Mouse (Mus musculus) hindbrain, embryonic 11.5 days (tissue): ENCODE data around the gene Ctdsp2. TPM values are rescaled to one million over a fixed set of nuclear protein-coding genes. Genes with fewer than 3 reads are reported as not detected.

Source experiments
- ATAC-seq: fragments of 200-750 bp; cut with Nextera tagmentation; 2 replicates; pipeline ENCODE4 v1.8.0; 2017; ENCODE audit warnings: mild to moderate bottlenecking, moderate TSS enrichment, moderate library complexity; ENCODE audit not compliant: low FRiP score
- DNase-seq: peaks from one replicate; pipeline ENCODE4 v3.0.0-alpha.2; 2015; ENCODE audit warnings: low spot score
- H3K27ac ChIP-seq: fragments of 300-500 bp; sonication (generic); 2 replicates; pipeline ENCODE4 v1.5.1; 2014; ENCODE audit warnings: mild to moderate bottlenecking, low read depth, low read length
- H3K27me3 ChIP-seq: fragments of 300-500 bp; sonication (generic); 2 replicates; pipeline ENCODE4 v1.6.1; 2014; ENCODE audit warnings: mild to moderate bottlenecking, low read length, moderate library complexity, mixed read lengths; ENCODE audit not compliant: control insufficient read depth, insufficient read depth
- H3K36me3 ChIP-seq: fragments of 300-500 bp; sonication (generic); 2 replicates; pipeline ENCODE4 v1.6.1; 2014; ENCODE audit warnings: mild to moderate bottlenecking, low read length, moderate library complexity, mixed read lengths; ENCODE audit not compliant: control insufficient read depth, insufficient read depth
- H3K4me1 ChIP-seq: fragments of 300-500 bp; sonication (generic); replicated peaks from 2 replicates; pipeline ENCODE4 v1.6.1; 2014; ENCODE audit warnings: low read length, mixed read lengths; ENCODE audit not compliant: control insufficient read depth, insufficient read depth
- H3K4me2 ChIP-seq: fragments of 300-500 bp; sonication (generic); replicated peaks from 2 replicates; pipeline ENCODE4 v1.6.1; 2014; ENCODE audit warnings: mild to moderate bottlenecking, low read depth, low read length
- H3K4me3 ChIP-seq: fragments of 300-500 bp; sonication (generic); 2 replicates; pipeline ENCODE4 v1.5.1; 2014; ENCODE audit warnings: low read depth, low read length
- H3K9ac ChIP-seq: fragments of 300-500 bp; sonication (generic); 2 replicates; pipeline ENCODE4 v1.6.1; 2014; ENCODE audit warnings: low read depth, low read length
- H3K9me3 ChIP-seq: fragments of 300-500 bp; sonication (generic); 2 replicates; pipeline ENCODE4 v1.6.1; 2016; ENCODE audit warnings: low read length; ENCODE audit not compliant: control insufficient read depth
- WGBS: fragments of 180-500 bp; shearing (Covaris S2); extraction: QIAGEN DNeasy Blood & Tissue Kit; methylation state at CpG from one replicate; pipeline ENCODE4 v1.1.7; 2014; 5-methylcytosine and 5-hydroxymethylcytosine counted together
- polyA plus RNA-seq: library from polyadenylated mRNA; unstranded; fragments of >200 nt; fragmentation: Nextera tagmentation; extraction: Ambion mirVana; gene quantifications from 2 replicates; pipeline ENCODE4 v1.2.1, GENCODE M21; 2014

Ctdsp2 gene
- polyA plus RNA-seq, 1 experiment from 2014 or later: 40.3 TPM

- DNase-seq (no peak), ATAC-seq (no peak; the same call in 1 of the 2 replicates)
- Histone ChIP-seq H3K36me3 (no peaks in the 10 kb centered on the region), H3K9me3 (no peaks in the 10 kb centered on the region), H3K27me3 (no peaks in the 10 kb centered on the region), H3K4me3 (no peak overlapping the region), H3K4me1 (no peaks in the 10 kb centered on the region), H3K4me2 (no peak overlapping the region), H3K9ac (no peak overlapping the region), H3K27ac (no peak overlapping the region)
- 64% methylated on average over 18 of the region's 18 CpGs for WGBS
Observed at GRCm38 (mm10) chr10:126935556-126936381, 42.7 kb upstream of the Ctdsp2 start.

GRCm38 (mm10) chr10:126940949-126941348 is 37.6 kb upstream of the Ctdsp2 start:
- WGBS: 76% methylated on average over 7 of the region's 7 CpGs

GRCm38 (mm10) chr10:126945531-126945930 is 33.0 kb upstream of the Ctdsp2 start:
- no peak overlapping the region for H3K4me3 ChIP-seq
- no peak overlapping the region for H3K27ac ChIP-seq
- H3K9ac ChIP-seq: no peak overlapping the region
- peaks cover 4% of the 10 kb centered on the region for H3K27me3 ChIP-seq
- WGBS: 91% methylated on average over 5 of the region's 5 CpGs
- no peak for ATAC-seq
- no peaks in the 10 kb centered on the region for H3K9me3 ChIP-seq
- DNase-seq: no peak
- no peak overlapping the region for H3K4me2 ChIP-seq
- H3K4me1 ChIP-seq: no peaks in the 10 kb centered on the region
- H3K36me3 ChIP-seq: no peaks in the 10 kb centered on the region

More at GRCm38 (mm10) chr10:126940949-126941348, 37.6 kb upstream of the Ctdsp2 start:
- no peaks in the 10 kb centered on the region for H3K27me3 ChIP-seq
- H3K36me3 ChIP-seq: no peaks in the 10 kb centered on the region
- no peaks in the 10 kb centered on the region for H3K9me3 ChIP-seq
- H3K9ac ChIP-seq: no peak overlapping the region
- no peaks in the 10 kb centered on the region for H3K4me1 ChIP-seq
- H3K27ac ChIP-seq: no peak overlapping the region
- no peak for ATAC-seq
- H3K4me2 ChIP-seq: no peak overlapping the region
- H3K4me3 ChIP-seq: no peak overlapping the region
- no peak for DNase-seq

GRCm38 (mm10) chr10:126949824-126950223 is 28.7 kb upstream of the Ctdsp2 start:
- H3K4me3 ChIP-seq: no peak overlapping the region
- H3K36me3 ChIP-seq: no peaks in the 10 kb centered on the region
- H3K4me2 ChIP-seq: no peak overlapping the region
- 62% methylated on average over 5 of the region's 5 CpGs for WGBS
- H3K9me3 ChIP-seq: no peaks in the 10 kb centered on the region
- no peaks in the 10 kb centered on the region for H3K4me1 ChIP-seq
- H3K27me3 ChIP-seq: peaks cover 6% of the 10 kb centered on the region
- H3K9ac ChIP-seq: no peak overlapping the region
- no peak overlapping the region for H3K27ac ChIP-seq
- DNase-seq: no peak
- ATAC-seq: no peak

GRCm38 (mm10) chr10:126950572-126950971 is 27.9 kb upstream of the Ctdsp2 start:
- ATAC-seq (no peak), DNase-seq (no peak)
- Histone ChIP-seq H3K9me3 (no peaks in the 10 kb centered on the region), H3K4me3 (no peak overlapping the region), H3K27me3 (peaks cover 13% of the 10 kb centered on the region), H3K4me2 (no peak overlapping the region), H3K36me3 (no peaks in the 10 kb centered on the region), H3K9ac (no peak overlapping the region), H3K27ac (no peak overlapping the region), H3K4me1 (no peaks in the 10 kb centered on the region)
- 88% methylated on average over 4 of the region's 4 CpGs for WGBS

- Histone ChIP-seq H3K4me1 (no peaks in the 10 kb centered on the region; the same call in 1 of the 2 replicates), H3K4me3 (no peak overlapping the region), H3K27me3 (peaks cover 21% of the 10 kb centered on the region), H3K9ac (no peak overlapping the region), H3K36me3 (no peaks in the 10 kb centered on the region), H3K9me3 (no peaks in the 10 kb centered on the region), H3K27ac (no peak overlapping the region), H3K4me2 (no peak overlapping the region)
- WGBS: 91% methylated on average over 1 of the region's 1 CpGs
- DNase-seq: no peak
- ATAC-seq: no peak
Observed at GRCm38 (mm10) chr10:126952375-126952774, 26.1 kb upstream of the Ctdsp2 start.

DNA sequence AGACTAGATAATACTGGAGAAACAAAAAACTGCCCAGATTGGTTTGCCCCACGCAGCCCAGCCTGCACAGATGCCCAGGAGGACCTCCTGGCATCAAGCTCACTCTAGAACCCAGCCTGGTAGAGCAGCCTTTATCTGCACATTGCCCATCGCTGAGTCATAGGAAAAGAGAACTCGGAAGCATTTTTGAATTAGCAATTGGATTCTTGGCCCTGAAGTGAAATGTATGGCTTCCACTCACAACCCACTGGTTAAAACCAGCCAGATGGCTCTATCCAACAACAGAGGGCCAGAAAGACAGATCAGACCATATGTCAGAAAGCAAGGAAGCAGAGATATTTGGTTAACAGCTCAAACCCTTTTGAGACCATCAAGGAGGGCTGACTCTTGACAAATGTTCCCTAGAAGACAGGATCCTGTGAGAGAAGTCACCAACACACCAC is 25.5 kb upstream of the Ctdsp2 start:
- H3K4me3 ChIP-seq: no peak overlapping the region
- no peaks in the 10 kb centered on the region for H3K9me3 ChIP-seq
- no peak overlapping the region for H3K27ac ChIP-seq
- peaks cover 2% of the 10 kb centered on the region for H3K4me1 ChIP-seq
- no peak for DNase-seq
- no peak overlapping the region for H3K4me2 ChIP-seq
- no peak overlapping the region for H3K9ac ChIP-seq
- WGBS: 93% methylated on average over 3 of the region's 3 CpGs
- no peak for ATAC-seq
- H3K36me3 ChIP-seq: no peaks in the 10 kb centered on the region
- peaks cover 22% of the 10 kb centered on the region for H3K27me3 ChIP-seq

GRCm38 (mm10) chr10:126956692-126957358 is 21.7 kb upstream of the Ctdsp2 start:
- Histone ChIP-seq H3K27me3 (peaks cover 47% of the 10 kb centered on the region), H3K4me1 (peaks cover 2% of the 10 kb centered on the region), H3K4me3 (peak overlapping the region; percentile 7; the same call in 1 of the 2 replicates), H3K27ac (peak overlapping the region; percentile 65), H3K9ac (peak overlapping the region; percentile 40), H3K9me3 (no peaks in the 10 kb centered on the region), H3K4me2 (peak overlapping the region; percentile 38), H3K36me3 (no peaks in the 10 kb centered on the region)
- DNase-seq (peak; percentile 41), ATAC-seq (no peak)
- 7% methylated on average over 15 of the region's 15 CpGs for WGBS
